Mouse (Mus musculus) midbrain, embryonic 12.5 days (tissue): ENCODE measurements at regions not wholly inside any gene's neighbourhood (a gene's known extent, or its start where the extent isn't known, plus 50 kb on each side); places are given as distances from the start of the nearest gene placed in this dataset.

Source experiments
- ATAC-seq: fragments of 200-750 bp; cut with Nextera tagmentation; 2 replicates; pipeline ENCODE4 v1.8.0; 2017; ENCODE audit warnings: low read depth, moderate TSS enrichment, moderate library complexity; ENCODE audit not compliant: low FRiP score
- H3K27ac ChIP-seq: fragments of 300-500 bp; sonication (generic); replicated peaks from 2 replicates; pipeline ENCODE4 v1.5.1; 2016; ENCODE audit warnings: mild to moderate bottlenecking
- H3K27me3 ChIP-seq: fragments of 300-500 bp; sonication (generic); 2 replicates; pipeline ENCODE4 v1.6.1; 2016; ENCODE audit warnings: mild to moderate bottlenecking
- H3K36me3 ChIP-seq: fragments of 300-500 bp; sonication (generic); 2 replicates; pipeline ENCODE4 v1.6.1; 2016
- H3K4me1 ChIP-seq: fragments of 300-500 bp; sonication (generic); 2 replicates; pipeline ENCODE4 v1.6.1; 2016
- H3K4me2 ChIP-seq: fragments of 300-500 bp; sonication (generic); replicated peaks from 2 replicates; pipeline ENCODE4 v1.6.1; 2016; ENCODE audit warnings: mild to moderate bottlenecking, moderate library complexity
- H3K4me3 ChIP-seq: fragments of 300-500 bp; sonication (generic); 2 replicates; pipeline ENCODE4 v1.5.1; 2016; ENCODE audit warnings: mild to moderate bottlenecking
- H3K9ac ChIP-seq: fragments of 300-500 bp; sonication (generic); replicated peaks from 2 replicates; pipeline ENCODE4 v1.6.1; 2016; ENCODE audit warnings: mild to moderate bottlenecking, moderate library complexity
- H3K9me3 ChIP-seq: fragments of 300-500 bp; sonication (generic); 2 replicates; pipeline ENCODE4 v1.6.1; 2016; ENCODE audit warnings: mild to moderate bottlenecking
- WGBS: fragments of 180-500 bp; shearing (Covaris S2); methylation state at CpG from one replicate; pipeline ENCODE4 v1.1.7; 2016; 5-methylcytosine and 5-hydroxymethylcytosine counted together

GRCm38 (mm10) chr9:102413631-102414030 is 59.1 kb upstream of the Ephb1 start:
- no peaks in the 10 kb centered on the region for H3K4me1 ChIP-seq
- H3K27ac ChIP-seq, result no peak overlapping the region
- H3K4me3 ChIP-seq, result no peak overlapping the region
- ATAC-seq, result no peak
- H3K27me3 ChIP-seq, result peaks cover 13% of the 10 kb centered on the region; the same call in 1 of the 2 replicates
- H3K9ac ChIP-seq, result no peak overlapping the region
- H3K9me3 ChIP-seq, result 0 out of 2 replicates have a peak, but pooled peaks cover 6% of the 10 kb centered on the region
- no peaks in the 10 kb centered on the region for H3K36me3 ChIP-seq
- H3K4me2 ChIP-seq, result no peak overlapping the region
- 63% methylated on average over 2 of the region's 2 CpGs for WGBS

- Histone ChIP-seq H3K4me1 (no peaks in the 10 kb centered on the region), H3K36me3 (no peaks in the 10 kb centered on the region), H3K9me3 (no peaks in the 10 kb centered on the region), H3K4me3 (no peak overlapping the region), H3K9ac (no peak overlapping the region), H3K27me3 (peaks cover 20% of the 10 kb centered on the region), H3K27ac (no peak overlapping the region), H3K4me2 (no peak overlapping the region)
- no peak for ATAC-seq
- WGBS, result 95% methylated on average over 10 of the region's 10 CpGs
Observed at GRCm38 (mm10) chr9:102410666-102411065, 56.2 kb upstream of the Ephb1 start.

GRCm38 (mm10) chr9:102406017-102406416 is 51.5 kb upstream of the Ephb1 start:
- Histone ChIP-seq H3K36me3 (no peaks in the 10 kb centered on the region), H3K4me3 (no peak overlapping the region), H3K27ac (no peak overlapping the region), H3K9me3 (no peaks in the 10 kb centered on the region), H3K9ac (no peak overlapping the region), H3K4me1 (peaks cover 4% of the 10 kb centered on the region; the same call in 1 of the 2 replicates), H3K27me3 (peaks cover 53% of the 10 kb centered on the region), H3K4me2 (no peak overlapping the region)
- no peak for ATAC-seq
- 35% methylated on average over 8 of the region's 8 CpGs for WGBS
